Mouse (Mus musculus): ENCODE data around the gene Apol9b. TPM values are rescaled to one million over a fixed set of nuclear protein-coding genes. Genes with fewer than 3 reads are reported as not detected.
"Not testable (repeated sequence)": the region's sequence is repeated elsewhere in the genome, so short reads cannot be mapped to it uniquely, and the experiment has no call there.

Gene Apol9b
- total and polyA plus RNA-seq, 3 experiments, result not detected

DNA sequence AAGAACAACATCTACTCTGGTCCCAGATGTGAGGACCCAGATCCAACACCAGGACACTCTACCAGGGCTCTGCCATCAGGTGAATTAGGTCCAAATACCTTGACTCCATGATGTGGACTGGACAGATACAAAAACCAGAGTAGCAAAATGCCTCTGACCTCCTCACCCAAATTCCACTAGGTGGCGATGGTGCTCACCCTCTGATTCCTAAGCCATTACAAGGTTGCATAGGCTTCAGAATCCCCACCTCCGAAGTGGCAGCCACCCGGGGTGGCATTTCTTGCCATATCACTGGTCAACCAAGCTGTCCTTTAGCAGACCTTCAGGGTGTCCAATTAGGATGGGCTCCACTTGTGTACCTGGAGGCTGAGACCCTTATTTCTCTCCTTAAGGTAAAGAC lies 1.7 kb upstream of the Apol9b start:
- H3K27me3 ChIP-seq (ENCODE audit: control insufficient read depth in 1 of 2, insufficient read depth in 2 of 2, low read length in 2 of 2); H3K9me3 ChIP-seq (replicated peaks; ENCODE audit: insufficient read depth, low read length); H3K27ac ChIP-seq (ENCODE audit: control insufficient read depth, low read depth, low read length); H3K9ac ChIP-seq (ENCODE audit: control insufficient read depth, low read depth, low read length, poor library complexity, severe bottlenecking); H3K4me3 ChIP-seq (ENCODE audit: control insufficient read depth in 1 of 2, insufficient read depth in 1 of 2, low read depth in 2 of 2, low read length in 2 of 2); H3K36me3 ChIP-seq (ENCODE audit: control insufficient read depth in 1 of 2, insufficient read depth in 2 of 2, low read length in 2 of 2); H3K4me1 ChIP-seq (ENCODE audit: control insufficient read depth in 1 of 2, insufficient read depth in 2 of 2, low read length in 2 of 2); H3K79me2 ChIP-seq (ENCODE audit: control insufficient read depth, insufficient read depth, low read length, poor library complexity): not testable (repeated sequence)
- TF ChIP-seq RAD21 (IDR thresholded peaks at IDR 0.05; ENCODE audit: low read depth, low read length) (peak; percentile 37), CTCF (IDR thresholded peaks at IDR 0.05 in 2 of 3, conservative IDR thresholded peaks at IDR 0.05 in 1 of 3; ENCODE audit: control insufficient read depth in 1 of 3, insufficient read depth in 1 of 3, low read depth in 2 of 3, low read length in 3 of 3, poor library complexity in 1 of 3, severe bottlenecking in 1 of 3) (peak; percentile 34 to 46 (median 43)), SMC3 (IDR thresholded peaks at IDR 0.05; ENCODE audit: low read depth, low read length) (peak; percentile 49)
- peak; percentile 22 for DNase-seq (ENCODE audit: low read depth, low spot score)

GRCm38 (mm10) chr15:77727745-77728144 lies 1.1 kb upstream of the Apol9b start:
- H3K36me3 ChIP-seq (ENCODE audit: control insufficient read depth in 1 of 2, insufficient read depth in 2 of 2, low read length in 2 of 2); H3K27me3 ChIP-seq (ENCODE audit: control insufficient read depth in 1 of 2, insufficient read depth in 2 of 2, low read length in 2 of 2); H3K4me1 ChIP-seq (ENCODE audit: control insufficient read depth in 1 of 2, insufficient read depth in 2 of 2, low read length in 2 of 2); H3K4me3 ChIP-seq (ENCODE audit: control insufficient read depth in 1 of 2, insufficient read depth in 1 of 2, low read depth in 2 of 2, low read length in 2 of 2); H3K27ac ChIP-seq (ENCODE audit: control insufficient read depth, low read depth, low read length); H3K79me2 ChIP-seq (ENCODE audit: control insufficient read depth, insufficient read depth, low read length, poor library complexity); H3K9ac ChIP-seq (ENCODE audit: control insufficient read depth, low read depth, low read length, poor library complexity, severe bottlenecking); H3K9me3 ChIP-seq (replicated peaks; ENCODE audit: insufficient read depth, low read length); DNase-seq (ENCODE audit: low read depth, low spot score): not testable (repeated sequence)

DNA sequence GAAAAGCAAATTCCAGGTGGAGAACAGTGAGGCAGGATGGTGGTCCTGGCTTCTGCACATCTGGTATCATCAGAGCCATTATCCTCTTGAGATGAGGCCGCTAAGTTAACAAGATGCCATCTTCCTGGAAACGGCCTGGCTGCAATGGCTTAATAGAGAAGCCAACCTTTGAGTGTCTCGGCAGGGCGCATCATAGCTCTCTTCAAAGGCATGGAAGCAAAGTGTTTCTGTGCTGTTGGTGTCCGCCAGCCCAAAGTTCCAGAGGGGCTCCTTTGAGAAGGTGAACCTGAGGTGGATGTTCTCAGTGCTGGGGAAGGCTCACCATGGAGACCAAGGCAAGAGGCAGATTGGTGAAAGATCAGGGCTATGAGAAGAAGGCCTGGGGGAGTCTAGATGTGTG lies 2.8 kb downstream of the Apol9b start:
- peaks cover 0 to 7% of the 10 kb centered on the region in 2 experiments; a peak in 2 of 4 replicates for H3K4me1 ChIP-seq (ENCODE audit: control insufficient read depth in 1 of 2, insufficient read depth in 2 of 2, low read length in 2 of 2)
- H3K36me3 ChIP-seq (ENCODE audit: control insufficient read depth in 1 of 2, insufficient read depth in 2 of 2, low read length in 2 of 2), result peaks cover 0 to 4% of the 10 kb centered on the region in 2 experiments; a peak in 1 of 4 replicates
- H3K4me3 ChIP-seq (ENCODE audit: control insufficient read depth in 1 of 2, insufficient read depth in 1 of 2, low read depth in 2 of 2, low read length in 2 of 2), result no peak overlapping the region
- DNase-seq (ENCODE audit: low read depth, low spot score), result no peak
- no peak overlapping the region for H3K9ac ChIP-seq (ENCODE audit: control insufficient read depth, low read depth, low read length, poor library complexity, severe bottlenecking)
- H3K79me2 ChIP-seq (ENCODE audit: control insufficient read depth, insufficient read depth, low read length, poor library complexity), result no peaks in the 10 kb centered on the region
- no peaks in the 10 kb centered on the region for H3K9me3 ChIP-seq (replicated peaks; ENCODE audit: insufficient read depth, low read length)
- no peaks in the 10 kb centered on the region for H3K27me3 ChIP-seq (ENCODE audit: control insufficient read depth in 1 of 2, insufficient read depth in 2 of 2, low read length in 2 of 2)
- TF ChIP-seq EP300 (IDR thresholded peaks at IDR 0.05; ENCODE audit: low read depth in 1 of 2, low read length in 2 of 2) (no peak), MXI1 (IDR thresholded peaks at IDR 0.05; ENCODE audit: low read depth, low read length) (no peak), HCFC1 (IDR thresholded peaks at IDR 0.05; ENCODE audit: low read depth, low read length) (no peak), SIN3A (IDR thresholded peaks at IDR 0.05; ENCODE audit: low read length) (no peak), GATA1 (IDR thresholded peaks at IDR 0.05; ENCODE audit: low read depth, low read length) (no peak), CHD1 (IDR thresholded peaks at IDR 0.05; ENCODE audit: low read depth, low read length) (no peak)
- no peak overlapping the region for H3K27ac ChIP-seq (ENCODE audit: control insufficient read depth, low read depth, low read length)

GRCm38 (mm10) chr15:77732851-77733250 lies 4.0 kb downstream of the Apol9b start:
- H3K27ac ChIP-seq (ENCODE audit: control insufficient read depth, low read depth, low read length); DNase-seq (ENCODE audit: low read depth, low spot score); H3K4me1 ChIP-seq (ENCODE audit: control insufficient read depth in 1 of 2, insufficient read depth in 2 of 2, low read length in 2 of 2); H3K27me3 ChIP-seq (ENCODE audit: control insufficient read depth in 1 of 2, insufficient read depth in 2 of 2, low read length in 2 of 2); H3K9ac ChIP-seq (ENCODE audit: control insufficient read depth, low read depth, low read length, poor library complexity, severe bottlenecking); H3K4me3 ChIP-seq (ENCODE audit: control insufficient read depth in 1 of 2, insufficient read depth in 1 of 2, low read depth in 2 of 2, low read length in 2 of 2); H3K9me3 ChIP-seq (replicated peaks; ENCODE audit: insufficient read depth, low read length); H3K36me3 ChIP-seq (ENCODE audit: control insufficient read depth in 1 of 2, insufficient read depth in 2 of 2, low read length in 2 of 2); H3K79me2 ChIP-seq (ENCODE audit: control insufficient read depth, insufficient read depth, low read length, poor library complexity): not testable (repeated sequence)

Data from MEL (cell line).